Mouse (Mus musculus): ENCODE measurements at regions not wholly inside any gene's neighbourhood (a gene's known extent, or its start where the extent isn't known, plus 50 kb on each side); places are given as distances from the start of the nearest gene placed in this dataset.

- TF ChIP-seq CTCF (IDR thresholded peaks at IDR 0.05; ENCODE audit: insufficient read depth, low read depth, low read length) (no peak), POLR2A (IDR thresholded peaks at IDR 0.05; ENCODE audit: insufficient read depth, low read depth, low read length) (no peak)
Measured at GRCm38 (mm10) chr17:88191930-88192807, 127.1 kb upstream of the Fbxo11 start.

Data from olfactory bulb, adult 2 months (tissue).